Mouse (Mus musculus) C2C12 (cell line): ENCODE measurements around the gene Cald1. TPM values are rescaled to one million over a fixed set of nuclear protein-coding genes. Genes with fewer than 3 reads are reported as not detected.

Experiments used
- H3K27me3 ChIP-seq: one replicate; pipeline ENCODE4 v1.6.1; 2011; ENCODE audit not compliant: control insufficient read depth, insufficient read depth, insufficient read length
- H3K36me3 ChIP-seq: one replicate; pipeline ENCODE4 v1.6.1; 2011; ENCODE audit not compliant: control insufficient read depth, insufficient read depth
- H3K4me3 ChIP-seq: one replicate; pipeline ENCODE4 v1.5.1; 2011; ENCODE audit warnings: mild to moderate bottlenecking, control low read depth; ENCODE audit not compliant: poor library complexity, insufficient read depth, severe bottlenecking
- H3K79me2 ChIP-seq: one replicate; pipeline ENCODE4 v1.6.1; 2011; ENCODE audit not compliant: control insufficient read depth, insufficient read depth
- H3K79me3 ChIP-seq: one replicate; pipeline ENCODE4 v1.6.1; 2011; ENCODE audit warnings: low read depth, control low read depth
- H3ac ChIP-seq: one replicate; pipeline ENCODE3; 2011; ENCODE audit warnings: low read depth; ENCODE audit not compliant: control insufficient read depth, insufficient read length
- CEBPB ChIP-seq: IDR thresholded peaks from one replicate; pipeline ENCODE4 v1.6.1; 2011; ENCODE audit warnings: low read depth, mild to moderate bottlenecking, control low read depth, moderate library complexity
- CTCF ChIP-seq: IDR thresholded peaks from one replicate; pipeline ENCODE4 v1.5.1; 2011; ENCODE audit not compliant: control insufficient read depth, insufficient read depth, insufficient read length
- FOSL1 ChIP-seq: IDR thresholded peaks from one replicate; pipeline ENCODE4 v1.8.0; 2011; ENCODE audit warnings: mild to moderate bottlenecking, low read length; ENCODE audit not compliant: poor library complexity, insufficient read depth, severe bottlenecking
- MAX ChIP-seq: IDR thresholded peaks from one replicate; pipeline ENCODE4 v1.6.1; 2011; ENCODE audit warnings: mild to moderate bottlenecking, control low read depth
- MYOD1 ChIP-seq: IDR thresholded peaks from one replicate; pipeline ENCODE4 v1.6.1; 2011; ENCODE audit warnings: low read depth; ENCODE audit not compliant: control insufficient read depth, insufficient read length
- MYOG ChIP-seq: IDR thresholded peaks from one replicate; pipeline ENCODE4 v1.6.1; 2011; ENCODE audit not compliant: control insufficient read depth, insufficient read length; ENCODE audit errors: extremely low read depth
- USF1 ChIP-seq: IDR thresholded peaks from one replicate; pipeline ENCODE4 v1.6.1; 2011; ENCODE audit warnings: low read depth, mild to moderate bottlenecking, control low read depth, moderate library complexity
- polyA plus RNA-seq: library from polyadenylated mRNA; unstranded; fragments of >200 nt; fragmentation: generic; extraction: Trizol; gene quantifications from one replicate; pipeline ENCODE4 v1.2.1, GENCODE M21; 2012; ENCODE audit warnings: missing spikeins

Gene Cald1
- polyA plus RNA-seq, 1 experiment: 180 TPM

GRCm38 (mm10) chr6:34770491-34770890, 172.2 kb downstream of the Cald1 start:
- Histone ChIP-seq H3K79me2 (no peaks in the 10 kb centered on the region), H3K36me3 (peaks cover 96% of the 10 kb centered on the region), H3K4me3 (no peak overlapping the region), H3ac (no peak overlapping the region), H3K79me3 (no peaks in the 10 kb centered on the region), H3K27me3 (no peaks in the 10 kb centered on the region)
- no peak for TF ChIP-seq CEBPB
- no peak for TF ChIP-seq MAX
- no peak for TF ChIP-seq FOSL1
- no peak for TF ChIP-seq MYOG
- TF ChIP-seq CTCF: no peak
- TF ChIP-seq MYOD1: no peak
- no peak for TF ChIP-seq USF1

DNA sequence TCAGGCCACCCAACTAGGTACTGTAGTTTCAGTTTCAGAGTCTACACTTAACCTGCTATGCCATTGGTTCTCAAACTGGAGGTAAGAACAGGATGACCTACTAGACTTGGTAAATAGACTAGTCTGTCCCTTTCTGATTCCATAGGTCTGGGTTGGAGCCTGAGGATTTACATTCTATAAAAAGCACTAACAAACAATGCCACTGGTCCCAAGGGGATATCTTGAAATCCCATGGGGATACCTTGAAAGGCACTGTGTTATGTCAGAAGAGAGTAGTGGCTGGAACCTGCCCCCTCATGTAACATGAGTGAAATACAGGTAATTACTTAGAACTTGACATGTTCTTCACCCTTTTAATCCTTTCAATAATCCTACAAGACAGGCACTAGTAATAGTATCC, 178.1 kb downstream of the Cald1 start:
- H3K79me3 ChIP-seq: no peaks in the 10 kb centered on the region
- no peaks in the 10 kb centered on the region for H3K27me3 ChIP-seq
- no peaks in the 10 kb centered on the region for H3K79me2 ChIP-seq
- no peak overlapping the region for H3K4me3 ChIP-seq
- no peak overlapping the region for H3ac ChIP-seq
- TF ChIP-seq MAX: no peak
- no peak for TF ChIP-seq MYOD1
- TF ChIP-seq MYOG: no peak
- no peak for TF ChIP-seq CEBPB
- no peak for TF ChIP-seq USF1
- TF ChIP-seq CTCF: no peak
- TF ChIP-seq FOSL1: no peak
- peaks cover 47% of the 10 kb centered on the region for H3K36me3 ChIP-seq

- Histone ChIP-seq H3ac (no peak overlapping the region), H3K79me2 (no peaks in the 10 kb centered on the region), H3K27me3 (no peaks in the 10 kb centered on the region), H3K4me3 (no peak overlapping the region), H3K36me3 (peaks cover 40% of the 10 kb centered on the region), H3K79me3 (no peaks in the 10 kb centered on the region)
- TF ChIP-seq MYOD1: no peak
- no peak for TF ChIP-seq MYOG
- TF ChIP-seq CTCF: no peak
- no peak for TF ChIP-seq USF1
- no peak for TF ChIP-seq MAX
- TF ChIP-seq CEBPB: no peak
- TF ChIP-seq FOSL1: no peak
Observed at GRCm38 (mm10) chr6:34777094-34777493, 178.8 kb downstream of the Cald1 start.

DNA sequence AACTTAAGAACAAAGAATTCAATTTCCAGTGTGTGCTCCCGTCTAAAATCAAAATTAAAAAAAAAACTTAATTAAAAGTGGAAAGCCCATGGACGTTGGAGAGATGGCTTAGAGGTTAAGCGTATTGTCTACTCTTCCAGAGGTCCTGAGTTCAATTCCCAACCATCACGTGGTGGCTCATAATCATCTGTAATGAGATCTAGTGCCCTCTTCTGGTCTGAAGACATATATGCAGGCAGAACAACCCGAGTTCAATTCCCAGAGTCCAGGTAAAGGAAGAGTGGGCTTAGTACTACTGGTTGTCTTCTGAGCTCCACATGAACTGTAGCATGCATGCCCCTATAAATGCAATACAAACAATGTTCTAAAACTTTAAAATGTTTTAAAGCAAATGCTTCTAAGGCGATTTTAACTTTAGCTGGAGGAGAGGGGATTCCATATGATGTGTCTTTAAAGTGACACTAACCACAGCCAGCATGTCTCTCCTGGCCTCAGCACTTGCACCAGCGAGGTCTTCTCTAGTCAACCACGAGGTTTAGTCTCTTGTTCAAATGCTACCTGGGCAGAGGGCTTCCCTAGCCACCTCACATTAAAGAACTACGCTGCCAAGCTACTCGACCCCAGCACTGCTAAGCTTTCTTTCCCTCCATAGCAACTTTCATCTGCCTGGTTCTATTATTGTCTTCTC, 179.8 kb downstream of the Cald1 start:
- no peak overlapping the region for H3K4me3 ChIP-seq
- no peaks in the 10 kb centered on the region for H3K79me2 ChIP-seq
- no peak overlapping the region for H3ac ChIP-seq
- TF ChIP-seq USF1: peak; percentile 86
- no peak for TF ChIP-seq FOSL1
- peaks cover 35% of the 10 kb centered on the region for H3K36me3 ChIP-seq
- H3K79me3 ChIP-seq: no peaks in the 10 kb centered on the region
- no peaks in the 10 kb centered on the region for H3K27me3 ChIP-seq

DNA sequence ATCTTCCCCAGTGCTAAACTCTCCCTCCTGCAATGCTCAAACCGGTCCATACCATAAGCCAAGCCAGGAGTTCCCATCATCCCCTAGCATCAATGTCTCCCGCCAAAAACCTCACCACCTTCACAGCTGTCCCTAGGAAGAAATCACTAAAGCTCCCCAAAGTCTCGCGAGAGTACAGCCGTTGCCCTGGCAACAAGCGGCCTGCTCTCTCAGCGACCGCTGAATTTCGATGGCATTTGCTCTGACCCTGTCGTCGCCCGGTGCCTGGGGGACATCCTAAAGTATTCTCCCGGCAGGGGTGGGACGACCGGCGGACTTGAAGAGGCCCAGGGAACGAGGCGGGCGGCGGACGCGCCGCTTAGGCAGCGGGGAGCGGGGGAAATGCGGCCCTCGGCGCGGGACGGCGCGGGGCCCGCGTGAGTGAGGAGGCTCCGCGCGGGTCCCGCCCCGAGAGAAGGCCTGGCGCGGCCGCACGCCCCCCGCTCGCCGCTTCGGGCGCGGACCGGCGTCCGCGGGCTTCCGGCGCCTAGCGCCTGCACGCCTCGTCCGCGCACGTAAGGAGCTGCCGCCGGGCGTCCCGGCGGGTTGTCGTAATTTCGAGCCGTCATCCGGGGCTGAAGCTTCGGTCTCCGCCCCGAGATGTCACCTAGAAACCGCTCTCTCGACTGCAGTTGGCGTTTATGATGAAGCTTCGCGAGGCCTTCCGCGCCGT, 182.1 kb downstream of the Cald1 start, which contains the start of gene Agbl3:
Gene Agbl3, plus strand, starts transcription at position 202 of the 712 bp plus-strand sequence.
- no peak for TF ChIP-seq MYOD1
- TF ChIP-seq USF1: no peak
- TF ChIP-seq MAX: peak; percentile 91
- Histone ChIP-seq H3K36me3 (peaks cover 24% of the 10 kb centered on the region), H3K79me3 (no peaks in the 10 kb centered on the region), H3ac (peak within 1 kb of the TSS; percentile 68), H3K4me3 (peak within 1 kb of the TSS; percentile 42), H3K79me2 (no peaks in the 10 kb centered on the region), H3K27me3 (no peaks in the 10 kb centered on the region)

DNA sequence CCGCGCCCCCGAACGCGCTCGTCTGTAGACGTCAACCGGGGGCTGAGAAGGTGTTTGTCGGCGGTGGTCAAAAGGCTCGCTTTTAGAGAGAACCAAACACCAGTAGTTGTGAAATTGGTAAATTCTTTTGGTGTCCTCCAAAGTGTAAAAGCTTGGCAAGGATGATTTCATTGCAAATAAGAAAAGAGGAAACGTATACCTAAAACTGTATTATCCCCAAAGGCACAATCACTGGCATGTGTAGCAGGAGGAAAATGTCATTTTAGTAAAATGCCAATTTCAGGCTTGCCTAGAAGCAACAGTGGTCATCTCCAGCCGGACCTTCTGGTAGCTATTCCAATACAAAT, 182.6 kb downstream of the Cald1 start:
- no peaks in the 10 kb centered on the region for H3K79me3 ChIP-seq
- H3K4me3 ChIP-seq: peak overlapping the region; percentile 42
- no peaks in the 10 kb centered on the region for H3K27me3 ChIP-seq
- no peaks in the 10 kb centered on the region for H3K79me2 ChIP-seq
- peak overlapping the region; percentile 68 for H3ac ChIP-seq
- H3K36me3 ChIP-seq: peaks cover 24% of the 10 kb centered on the region
- TF ChIP-seq FOSL1 (no peak), MAX (peak; percentile 1)
